Mouse (Mus musculus) heart, postnatal 14 days (tissue): ENCODE data around the gene Ccdc28b. TPM values are rescaled to one million over a fixed set of nuclear protein-coding genes. Genes with fewer than 3 reads are reported as not detected.

ENCODE experiments used
- total RNA-seq, 2 experiments: library from RNA; stranded (reverse); gene quantifications; 2 replicates each; pipeline ENCODE4 v1.2.3; 2021

The Ccdc28b gene
- total RNA-seq, 2 experiments from 2014 or later = 40.7 to 46.5 TPM

Other genes starting within 250 kb of the Ccdc28b start
- gene Zbtb8a, start 245.8 kb downstream of the Ccdc28b start, total RNA-seq = 1 to 10 TPM; 4.4 to 4.7 TPM
- under 1 TPM; 0.29 to 0.32 TPM for gene Zbtb8b, start 183.1 kb downstream of the Ccdc28b start, total RNA-seq
- gene Bsdc1, start 162.4 kb downstream of the Ccdc28b start, total RNA-seq = 10 to 100 TPM; 39.6 to 43.9 TPM
- gene Tssk3, start 132.9 kb downstream of the Ccdc28b start, total RNA-seq = not detected
- gene Fam229a, start 132.8 kb downstream of the Ccdc28b start, total RNA-seq = not detected
- 10 to 100 TPM; 13.6 to 23.8 TPM for gene Marcksl1, start 110.4 kb downstream of the Ccdc28b start, total RNA-seq
- 10 to 100 TPM; 23.9 to 24.2 TPM for gene Hdac1, start 81.2 kb downstream of the Ccdc28b start, total RNA-seq
- 10 to 100 TPM in 1 of 2 experiments, 1 to 10 TPM in 1; 1.4 to 20.4 TPM for gene Lck, start 50.3 kb downstream of the Ccdc28b start, total RNA-seq
- gene Fam167b, start 45.4 kb downstream of the Ccdc28b start, total RNA-seq = under 1 TPM; 0.53 to 0.83 TPM
- 100 to 1,000 TPM; 114 to 128 TPM for gene Eif3i, start 23.3 kb downstream of the Ccdc28b start, total RNA-seq
- gene Tmem234, start 23.3 kb downstream of the Ccdc28b start, total RNA-seq = 10 to 100 TPM; 46.8 to 51.3 TPM
- 1 to 10 TPM; 1.2 TPM for gene Dcdc2b, start 9.7 kb downstream of the Ccdc28b start, total RNA-seq
- 10 to 100 TPM; 16.3 to 17.6 TPM for gene Iqcc, start 4.8 kb downstream of the Ccdc28b start, total RNA-seq
- gene Txlna, start 17.1 kb upstream of the Ccdc28b start, total RNA-seq = 10 to 100 TPM; 28.0 to 28.6 TPM
- gene Kpna6, start 48.8 kb upstream of the Ccdc28b start, total RNA-seq = 10 to 100 TPM; 69.9 to 72.4 TPM
- gene Tmem39b, start 72.9 kb upstream of the Ccdc28b start, total RNA-seq = 1 to 10 TPM; 4.8 to 5.3 TPM
- gene Khdrbs1, start 118.4 kb upstream of the Ccdc28b start, total RNA-seq = 10 to 100 TPM; 44.2 to 49.3 TPM
- 100 to 1,000 TPM; 212 to 215 TPM for gene Ptp4a2, start 187.3 kb upstream of the Ccdc28b start, total RNA-seq